Mouse (Mus musculus): ENCODE measurements around the gene Cox10.

- TF ChIP-seq POLR2A (IDR thresholded peaks at IDR 0.05; ENCODE audit: extremely low read depth, insufficient read depth, low read length) (no peak), CTCF (IDR thresholded peaks at IDR 0.05; ENCODE audit: extremely low read depth, insufficient read depth, low read length) (no peak)
These were observed 68.4 kb downstream of the Cox10 start for GRCm38 (mm10) chr11:64010724-64011496.

All from cortical plate, adult 2 months (tissue).